Mouse (Mus musculus) intestine, embryonic 16.5 days (tissue): ENCODE measurements around the gene Zfp598. TPM values are rescaled to one million over a fixed set of nuclear protein-coding genes. Genes with fewer than 3 reads are reported as not detected.
"Not testable (repeated sequence)": the region's sequence is repeated elsewhere in the genome, so short reads cannot be mapped to it uniquely, and the experiment has no call there.

ENCODE experiments used
- ATAC-seq: fragments of 200-750 bp; cut with Nextera tagmentation; 2 replicates; pipeline ENCODE4 v1.8.0; 2017; ENCODE audit warnings: moderate TSS enrichment, moderate library complexity
- H3K27ac ChIP-seq: fragments of 300-500 bp; sonication (generic); 2 replicates; pipeline ENCODE4 v1.5.1; 2014; ENCODE audit warnings: mild to moderate bottlenecking, low read length
- H3K27me3 ChIP-seq: fragments of 300-500 bp; sonication (generic); replicated peaks from 2 replicates; pipeline ENCODE4 v1.6.1; 2014; ENCODE audit warnings: low read length, control low read depth, mixed read lengths; ENCODE audit not compliant: control insufficient read depth, insufficient read depth
- H3K36me3 ChIP-seq: fragments of 300-500 bp; sonication (generic); 2 replicates; pipeline ENCODE4 v1.6.1; 2014; ENCODE audit warnings: low read length, control low read depth; ENCODE audit not compliant: control insufficient read depth, insufficient read depth
- H3K4me1 ChIP-seq: fragments of 300-500 bp; sonication (generic); 2 replicates; pipeline ENCODE4 v1.6.1; 2014; ENCODE audit warnings: low read length, control low read depth, mixed read lengths; ENCODE audit not compliant: control insufficient read depth, insufficient read depth
- H3K4me2 ChIP-seq: fragments of 300-500 bp; sonication (generic); 2 replicates; pipeline ENCODE4 v1.6.1; 2014; ENCODE audit warnings: low read depth, low read length, control low read depth
- H3K4me3 ChIP-seq: fragments of 300-500 bp; sonication (generic); 2 replicates; pipeline ENCODE4 v1.5.1; 2014; ENCODE audit warnings: mild to moderate bottlenecking, low read length
- H3K9ac ChIP-seq: fragments of 300-500 bp; sonication (generic); 2 replicates; pipeline ENCODE4 v1.6.1; 2014; ENCODE audit warnings: low read depth, low read length
- H3K9me3 ChIP-seq: fragments of 300-500 bp; sonication (generic); 2 replicates; pipeline ENCODE4 v1.6.1; 2016; ENCODE audit warnings: low read length, control low read depth; ENCODE audit not compliant: control insufficient read depth
- WGBS: fragments of 180-500 bp; shearing (Covaris S2); extraction: QIAGEN DNeasy Blood & Tissue Kit; methylation state at CpG from one replicate; pipeline ENCODE4 v1.1.7; 2014; 5-methylcytosine and 5-hydroxymethylcytosine counted together
- polyA plus RNA-seq: library from polyadenylated mRNA; unstranded; fragments of >200 nt; fragmentation: Nextera tagmentation; extraction: Ambion mirVana; gene quantifications from 2 replicates; pipeline ENCODE4 v1.2.1, GENCODE M21; 2015

Zfp598 gene
- polyA plus RNA-seq, 1 experiment from 2014 or later: 11.0 TPM

DNA sequence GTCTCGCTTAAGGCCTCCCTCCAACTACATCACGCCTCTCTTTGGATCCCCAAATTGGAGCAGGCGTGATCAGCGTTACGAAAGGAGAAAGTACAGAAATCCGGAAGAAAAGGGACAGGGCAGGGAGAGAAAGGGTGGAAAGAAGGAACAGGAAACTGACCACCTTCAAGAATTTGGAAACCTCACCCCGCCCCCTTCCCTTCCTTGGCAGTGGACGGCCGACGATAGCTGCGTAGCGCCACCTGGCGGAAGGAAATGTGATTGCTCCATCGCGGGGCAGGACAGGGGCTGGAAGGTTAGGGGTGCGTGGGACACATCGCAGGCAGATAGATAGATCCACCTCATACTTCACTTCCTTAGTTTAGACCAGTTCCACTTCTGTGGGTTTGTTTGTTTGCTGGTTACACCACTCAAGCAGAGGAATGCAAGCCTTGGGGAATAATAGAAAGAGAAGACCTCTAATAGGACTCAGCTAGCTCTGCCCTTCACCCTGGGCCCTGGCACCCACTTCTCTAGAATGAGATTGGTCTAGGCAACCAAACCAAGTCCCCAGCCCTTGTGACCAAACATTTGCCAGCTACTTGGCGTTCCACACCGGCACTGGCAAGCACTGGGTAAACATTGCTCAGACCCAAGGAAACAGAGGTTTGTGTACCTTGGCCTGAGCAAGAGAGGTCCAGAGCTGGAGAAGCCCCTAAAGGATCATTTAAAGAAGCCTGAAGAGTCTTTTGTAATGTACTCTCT is 15.3 kb upstream of the Zfp598 start:
- H3K9me3 ChIP-seq: no peaks in the 10 kb centered on the region
- H3K9ac ChIP-seq: peak overlapping the region; percentile 57
- peaks cover 23% of the 10 kb centered on the region for H3K4me1 ChIP-seq
- peaks cover 23% of the 10 kb centered on the region for H3K27me3 ChIP-seq
- ATAC-seq: 0 out of 2 replicates have a peak, but pooled peaks have one; percentile 49
- H3K4me2 ChIP-seq: peak overlapping the region; percentile 69
- no peaks in the 10 kb centered on the region for H3K36me3 ChIP-seq
- WGBS: 4% methylated on average over 19 of the region's 19 CpGs
- H3K4me3 ChIP-seq: peak overlapping the region; percentile 37
- peak overlapping the region; percentile 23; the same call in 1 of the 2 replicates for H3K27ac ChIP-seq

DNA sequence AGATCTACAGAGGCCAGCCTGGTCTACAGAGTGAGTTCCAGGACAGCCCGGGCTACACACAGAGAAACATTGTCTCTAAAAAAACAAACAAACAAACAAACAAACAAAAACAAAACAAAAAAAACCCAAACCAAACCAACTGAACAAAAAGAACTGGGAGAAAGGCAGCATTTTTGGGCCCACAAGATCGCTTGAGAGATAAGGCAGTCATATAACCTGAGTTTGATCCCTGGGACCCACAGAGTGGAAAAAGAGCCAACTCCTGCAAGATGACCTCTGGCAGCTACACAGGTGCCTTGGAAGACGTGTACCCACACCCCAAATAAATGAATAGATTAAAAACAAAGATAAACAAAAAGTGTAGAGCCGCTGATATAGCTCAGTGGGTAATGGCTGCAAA is 14.5 kb upstream of the Zfp598 start:
- ATAC-seq: no peak
- Histone ChIP-seq H3K4me1 (peaks cover 17% of the 10 kb centered on the region), H3K9me3 (no peaks in the 10 kb centered on the region), H3K27ac (no peak overlapping the region), H3K4me2 (no peak overlapping the region), H3K4me3 (no peak overlapping the region), H3K9ac (no peak overlapping the region), H3K36me3 (no peaks in the 10 kb centered on the region), H3K27me3 (peaks cover 24% of the 10 kb centered on the region)
- 73% methylated on average over 4 of the region's 4 CpGs for whole genome bisulfite sequencing

DNA sequence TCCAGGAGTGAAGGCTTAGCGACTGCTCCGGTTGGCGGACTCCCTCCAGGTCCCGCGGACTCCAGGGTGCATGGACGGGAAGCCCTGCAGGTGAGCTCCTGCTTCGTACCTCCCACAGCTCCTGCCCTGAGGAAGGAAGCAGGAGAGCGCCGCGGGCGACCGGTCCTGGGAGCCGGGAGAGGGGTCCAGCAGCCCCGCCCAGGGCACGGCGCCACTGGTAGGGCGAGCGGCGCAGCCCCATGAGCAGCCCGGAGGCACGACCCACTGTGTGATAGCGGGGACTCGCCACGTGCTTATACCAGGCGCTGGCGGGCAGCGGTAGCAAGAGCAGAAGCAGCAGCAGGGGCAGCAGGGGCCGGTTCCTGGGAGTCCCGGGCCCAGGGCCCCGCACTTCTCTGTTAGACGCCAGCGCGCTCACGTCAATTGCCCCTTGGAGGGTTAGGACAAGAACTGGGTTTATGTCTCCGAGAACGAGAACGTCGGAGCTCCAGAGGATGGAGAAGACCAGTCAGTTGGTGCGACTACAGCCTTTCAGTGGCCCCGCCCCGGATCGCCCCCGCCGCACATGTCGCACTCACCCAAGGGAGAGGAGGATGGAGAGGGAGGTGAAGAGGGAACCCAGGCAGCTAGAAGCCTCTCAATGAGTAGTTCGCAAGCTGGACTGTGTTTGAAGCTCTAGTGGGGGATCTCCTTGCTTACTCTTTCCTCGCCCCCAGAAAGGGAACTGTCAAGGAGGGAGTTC is 11.3 kb upstream of the Zfp598 start, which contains the start of gene Npw:
Npw (minus strand) TSS at position 441 of the 742 bp plus-strand sequence.
- H3K9ac ChIP-seq: peak within 1 kb of the TSS; percentile 71
- 2% methylated on average over 47 of the region's 47 CpGs for WGBS
- H3K4me1 ChIP-seq: peaks cover 12% of the 10 kb centered on the region
- H3K27ac ChIP-seq: no peak within 1 kb of the TSS
- H3K9me3 ChIP-seq: no peaks in the 10 kb centered on the region
- peak; percentile 59 for ATAC-seq
- H3K36me3 ChIP-seq: no peaks in the 10 kb centered on the region
- H3K27me3 ChIP-seq: peaks cover 29% of the 10 kb centered on the region
- peak within 1 kb of the TSS; percentile 92 for H3K4me2 ChIP-seq
- H3K4me3 ChIP-seq: peak within 1 kb of the TSS; percentile 56

GRCm38 (mm10) chr17:24667011-24667410 is 2.5 kb upstream of the Zfp598 start:
- H3K27ac ChIP-seq, ATAC-seq, H3K9ac ChIP-seq, H3K27me3 ChIP-seq, H3K4me2 ChIP-seq, H3K9me3 ChIP-seq, H3K4me3 ChIP-seq, H3K36me3 ChIP-seq: not testable (repeated sequence)
- H3K4me1 ChIP-seq: peaks cover 18% of the 10 kb centered on the region
- 68% methylated on average over 7 of the region's 7 CpGs for WGBS

GRCm38 (mm10) chr17:24667416-24667815 is 2.1 kb upstream of the Zfp598 start:
- H3K4me3 ChIP-seq: no peak overlapping the region
- H3K27me3 ChIP-seq: no peaks in the 10 kb centered on the region; the same call in 1 of the 2 replicates
- no peaks in the 10 kb centered on the region for H3K36me3 ChIP-seq
- WGBS: 23% methylated on average over 6 of the region's 6 CpGs
- no peak overlapping the region for H3K27ac ChIP-seq
- H3K9ac ChIP-seq: no peak overlapping the region
- ATAC-seq: peak; percentile 17; the same call in 1 of the 2 replicates
- no peaks in the 10 kb centered on the region for H3K9me3 ChIP-seq
- no peak overlapping the region for H3K4me2 ChIP-seq
- H3K4me1 ChIP-seq: peaks cover 22% of the 10 kb centered on the region

GRCm38 (mm10) chr17:24669214-24669544 is 308 bp upstream of the Zfp598 start:
- H3K9me3 ChIP-seq: not testable (repeated sequence)
- peak; percentile 5 for ATAC-seq

GRCm38 (mm10) chr17:24670246-24670844 is 858 bp downstream of the Zfp598 start:
- Histone ChIP-seq H3K4me2 (peak overlapping the region; percentile 92), H3K4me1 (peaks cover 25% of the 10 kb centered on the region), H3K9ac (peak overlapping the region; percentile 91), H3K4me3 (peak overlapping the region; percentile 92), H3K36me3 (no peaks in the 10 kb centered on the region), H3K9me3 (no peaks in the 10 kb centered on the region), H3K27ac (peak overlapping the region; percentile 80), H3K27me3 (no peaks in the 10 kb centered on the region)
- WGBS: 8% methylated on average over 8 of the region's 8 CpGs
- ATAC-seq: no peak

More at GRCm38 (mm10) chr17:24669214-24669544, 308 bp upstream of the Zfp598 start:
- peak overlapping the region; percentile 91 for H3K9ac ChIP-seq
- not testable (repeated sequence) for H3K36me3 ChIP-seq, H3K27me3 ChIP-seq
- WGBS: 7% methylated on average over 15 of the region's 15 CpGs
- H3K4me1 ChIP-seq: peaks cover 25% of the 10 kb centered on the region
- peak overlapping the region; percentile 66 for H3K27ac ChIP-seq
- peak overlapping the region; percentile 61 for H3K4me2 ChIP-seq
- peak overlapping the region; percentile 92 for H3K4me3 ChIP-seq

- peak overlapping the region; percentile 92 for H3K4me2 ChIP-seq
- no peaks in the 10 kb centered on the region for H3K9me3 ChIP-seq
- H3K36me3 ChIP-seq: no peaks in the 10 kb centered on the region
- 63% methylated on average over 5 of the region's 5 CpGs for WGBS
- ATAC-seq: no peak
- H3K27ac ChIP-seq: 0 out of 2 replicates have a peak overlapping the region, but pooled peaks have one; percentile 27
- peaks cover 25% of the 10 kb centered on the region for H3K4me1 ChIP-seq
- H3K4me3 ChIP-seq: peak overlapping the region; percentile 92; the same call in 1 of the 2 replicates
- no peaks in the 10 kb centered on the region for H3K27me3 ChIP-seq
- peak overlapping the region; percentile 91 for H3K9ac ChIP-seq
These were observed 1.9 kb downstream of the Zfp598 start for GRCm38 (mm10) chr17:24671346-24671745.

- Histone ChIP-seq H3K4me3 (no peak overlapping the region), H3K4me1 (peaks cover 25% of the 10 kb centered on the region), H3K9me3 (no peaks in the 10 kb centered on the region), H3K4me2 (peak overlapping the region; percentile 92; the same call in 1 of the 2 replicates), H3K36me3 (peaks cover 6% of the 10 kb centered on the region; the same call in 1 of the 2 replicates), H3K27ac (peak overlapping the region; percentile 6; the same call in 1 of the 2 replicates), H3K9ac (0 out of 2 replicates have a peak overlapping the region, but pooled peaks have one; percentile 91), H3K27me3 (no peaks in the 10 kb centered on the region)
- peak; percentile 50 for ATAC-seq
- WGBS: 12% methylated on average over 5 of the region's 5 CpGs
These were observed 2.7 kb downstream of the Zfp598 start for GRCm38 (mm10) chr17:24672141-24672540.
